Mouse (Mus musculus): ENCODE data around the gene Clca3a2.

GRCm38 (mm10) chr3:144849584-144849983, 30.3 kb upstream of the Clca3a2 start:
- TF ChIP-seq CTCF (IDR thresholded peaks at IDR 0.05; ENCODE audit: control insufficient read depth, insufficient read depth, low read length): no peak
- no peak for TF ChIP-seq POLR2A (IDR thresholded peaks at IDR 0.05; ENCODE audit: borderline replicate concordance, control insufficient read depth, low read depth, low read length)
